Mouse (Mus musculus): ENCODE data around the gene Fkbp2. TPM values are rescaled to one million over a fixed set of nuclear protein-coding genes. Genes with fewer than 3 reads are reported as not detected.

The Fkbp2 gene
- polyA plus RNA-seq, 1 experiment from 2014 or later: 112 TPM

- H3K4me3 ChIP-seq (replicated peaks): peak within 1 kb of the TSS; percentile 50
- H3K27me3 ChIP-seq: peaks cover 63% of the 10 kb centered on the region
- no peaks in the 10 kb centered on the region for H3K36me3 ChIP-seq
- peaks cover 19% of the 10 kb centered on the region for H3K4me1 ChIP-seq
- H3K4me2 ChIP-seq (replicated peaks): peak within 1 kb of the TSS; percentile 94
- 8% methylated on average over 23 of the region's 23 CpGs for WGBS
- no peak; the same call in 1 of the 2 replicates for ATAC-seq (ENCODE audit: insufficient number of reproducible peaks, low FRiP score, low TSS enrichment, low read depth)
- H3K9me3 ChIP-seq (replicated peaks): no peaks in the 10 kb centered on the region
- H3K27ac ChIP-seq (replicated peaks): no peak within 1 kb of the TSS
- peak within 1 kb of the TSS; percentile 33; the same call in 1 of the 2 replicates for H3K9ac ChIP-seq
These were observed 45.9 kb downstream of the Fkbp2 start, which contains the start of gene Kcnk4 for GRCm38 (mm10) chr19:6934195-6934977. TSS of gene Kcnk4 (minus strand) at chr19:6934515.

- Histone ChIP-seq H3K9ac (peak overlapping the region; percentile 33; the same call in 1 of the 2 replicates), H3K4me1 (peaks cover 18% of the 10 kb centered on the region), H3K36me3 (no peaks in the 10 kb centered on the region), H3K4me3 (replicated peaks) (peak overlapping the region; percentile 50), H3K9me3 (replicated peaks) (no peaks in the 10 kb centered on the region), H3K4me2 (replicated peaks) (peak overlapping the region; percentile 94), H3K27ac (replicated peaks) (no peak overlapping the region), H3K27me3 (peaks cover 71% of the 10 kb centered on the region)
- 3% methylated on average over 58 of the region's 58 CpGs for WGBS
- ATAC-seq (ENCODE audit: insufficient number of reproducible peaks, low FRiP score, low TSS enrichment, low read depth): peak; percentile 48
These were observed 46.7 kb downstream of the Fkbp2 start for GRCm38 (mm10) chr19:6933436-6934194.

DNA sequence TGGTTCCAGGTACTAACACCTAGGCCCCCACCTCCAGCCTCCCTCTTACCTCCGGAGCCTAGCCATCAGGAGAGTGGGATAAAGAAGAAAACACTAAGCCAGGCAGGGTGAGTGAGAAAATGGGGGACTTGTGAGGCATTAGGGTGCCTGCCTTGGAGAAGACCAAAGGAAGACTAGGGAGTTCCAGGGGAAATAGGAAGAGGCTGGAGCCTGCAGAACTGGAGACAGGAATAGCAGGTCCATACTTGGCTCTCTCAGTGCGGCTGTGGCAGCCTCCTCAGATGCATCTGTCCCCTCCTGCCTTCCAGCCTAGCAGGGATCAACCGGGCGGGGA is 47.2 kb downstream of the Fkbp2 start:
- no peak overlapping the region for H3K9ac ChIP-seq
- peaks cover 18% of the 10 kb centered on the region for H3K4me1 ChIP-seq
- H3K9me3 ChIP-seq (replicated peaks): no peaks in the 10 kb centered on the region
- no peaks in the 10 kb centered on the region for H3K36me3 ChIP-seq
- 14% methylated on average over 4 of the region's 4 CpGs for WGBS
- ATAC-seq (ENCODE audit: insufficient number of reproducible peaks, low FRiP score, low TSS enrichment, low read depth): no peak
- peaks cover 73% of the 10 kb centered on the region for H3K27me3 ChIP-seq
- peak overlapping the region; percentile 50; the same call in 1 of the 2 replicates for H3K4me3 ChIP-seq (replicated peaks)
- H3K27ac ChIP-seq (replicated peaks): no peak overlapping the region
- peak overlapping the region; percentile 94 for H3K4me2 ChIP-seq (replicated peaks)

GRCm38 (mm10) chr19:6932018-6932417 is 48.3 kb downstream of the Fkbp2 start:
- WGBS: 52% methylated on average over 1 of the region's 1 CpGs
- no peak overlapping the region for H3K9ac ChIP-seq
- H3K4me1 ChIP-seq: peaks cover 20% of the 10 kb centered on the region
- no peaks in the 10 kb centered on the region for H3K9me3 ChIP-seq (replicated peaks)
- H3K27me3 ChIP-seq: peaks cover 84% of the 10 kb centered on the region
- H3K4me2 ChIP-seq (replicated peaks): no peak overlapping the region
- H3K27ac ChIP-seq (replicated peaks): no peak overlapping the region
- no peak for ATAC-seq (ENCODE audit: insufficient number of reproducible peaks, low FRiP score, low TSS enrichment, low read depth)
- H3K36me3 ChIP-seq: no peaks in the 10 kb centered on the region
- H3K4me3 ChIP-seq (replicated peaks): no peak overlapping the region

GRCm38 (mm10) chr19:6931002-6931401 is 49.3 kb downstream of the Fkbp2 start:
- peaks cover 88% of the 10 kb centered on the region for H3K27me3 ChIP-seq
- peaks cover 27% of the 10 kb centered on the region for H3K4me1 ChIP-seq
- H3K36me3 ChIP-seq: no peaks in the 10 kb centered on the region
- ATAC-seq (ENCODE audit: insufficient number of reproducible peaks, low FRiP score, low TSS enrichment, low read depth): no peak
- H3K9ac ChIP-seq: no peak overlapping the region
- H3K4me3 ChIP-seq (replicated peaks): no peak overlapping the region
- no peak overlapping the region for H3K27ac ChIP-seq (replicated peaks)
- H3K4me2 ChIP-seq (replicated peaks): no peak overlapping the region
- WGBS: 0% methylated on average over 2 of the region's 2 CpGs
- H3K9me3 ChIP-seq (replicated peaks): no peaks in the 10 kb centered on the region

DNA sequence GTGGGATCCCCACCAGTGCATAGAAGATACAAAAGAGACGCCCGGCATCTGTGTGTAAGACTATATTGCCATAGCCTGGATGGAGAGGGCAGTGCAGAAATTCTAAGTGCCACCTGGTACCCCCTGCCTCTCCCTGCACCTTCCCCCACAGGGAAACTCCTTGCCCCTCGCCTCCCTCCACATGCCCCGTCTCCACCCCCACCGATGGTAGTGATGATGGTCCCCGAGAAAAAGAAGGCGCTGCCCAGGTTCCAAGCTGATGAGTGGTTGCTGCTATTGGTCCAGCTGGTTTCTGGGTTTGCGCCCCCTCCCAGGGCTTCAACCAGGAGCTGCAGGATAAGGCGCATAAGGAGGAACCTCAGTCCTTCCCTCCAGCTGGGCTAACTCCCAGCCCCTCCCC is 52.2 kb downstream of the Fkbp2 start:
- H3K27ac ChIP-seq (replicated peaks): no peak overlapping the region
- peaks cover 28% of the 10 kb centered on the region for H3K4me1 ChIP-seq
- no peaks in the 10 kb centered on the region for H3K9me3 ChIP-seq (replicated peaks)
- WGBS: 18% methylated on average over 9 of the region's 9 CpGs
- no peaks in the 10 kb centered on the region for H3K36me3 ChIP-seq
- no peak overlapping the region for H3K9ac ChIP-seq
- H3K4me3 ChIP-seq (replicated peaks): peak overlapping the region; percentile 33
- ATAC-seq (ENCODE audit: insufficient number of reproducible peaks, low FRiP score, low TSS enrichment, low read depth): no peak
- H3K27me3 ChIP-seq: peaks cover 88% of the 10 kb centered on the region
- peak overlapping the region; percentile 51 for H3K4me2 ChIP-seq (replicated peaks)

Other genes with a start within 250 kb of the Fkbp2 start
- 32.0 and 34.2 TPM in 2 replicates for gene Rps6ka4, start 139.9 kb downstream of the Fkbp2 start, polyA plus RNA-seq (2015; fragmentation: Nextera tagmentation; extraction: Ambion mirVana)
- gene Ccdc88b, start 122.3 kb downstream of the Fkbp2 start, polyA plus RNA-seq (2015; fragmentation: Nextera tagmentation; extraction: Ambion mirVana): 0.80 and 1.8 TPM in 2 replicates
- gene Trmt112, start 70.8 kb downstream of the Fkbp2 start, polyA plus RNA-seq (2015; fragmentation: Nextera tagmentation; extraction: Ambion mirVana): 137 and 138 TPM in 2 replicates
- gene Prdx5, start 70.4 kb downstream of the Fkbp2 start, polyA plus RNA-seq (2015; fragmentation: Nextera tagmentation; extraction: Ambion mirVana): 321 and 330 TPM in 2 replicates
- gene Esrra, start 58.7 kb downstream of the Fkbp2 start, polyA plus RNA-seq (2015; fragmentation: Nextera tagmentation; extraction: Ambion mirVana): 15.2 and 16.1 TPM in 2 replicates
- gene Catsperz, start 55.1 kb downstream of the Fkbp2 start, polyA plus RNA-seq (2015; fragmentation: Nextera tagmentation; extraction: Ambion mirVana): 4.0 and 5.1 TPM in 2 replicates
- gene Kcnk4, start 46.0 kb downstream of the Fkbp2 start, polyA plus RNA-seq (2015; fragmentation: Nextera tagmentation; extraction: Ambion mirVana): 1.4 and 1.7 TPM in 2 replicates
- 90.3 and 97.9 TPM in 2 replicates for gene Bad, start 38.6 kb downstream of the Fkbp2 start, polyA plus RNA-seq (2015; fragmentation: Nextera tagmentation; extraction: Ambion mirVana)
- 41.8 and 42.2 TPM in 2 replicates for gene Gpr137, start 38.0 kb downstream of the Fkbp2 start, polyA plus RNA-seq (2015; fragmentation: Nextera tagmentation; extraction: Ambion mirVana)
- 224 and 246 TPM in 2 replicates for gene Ppp1r14b, start 5.5 kb downstream of the Fkbp2 start, polyA plus RNA-seq (2015; fragmentation: Nextera tagmentation; extraction: Ambion mirVana)
- gene Plcb3, start 4.0 kb downstream of the Fkbp2 start, polyA plus RNA-seq (2015; fragmentation: Nextera tagmentation; extraction: Ambion mirVana): 48.2 and 49.1 TPM in 2 replicates
- 51.5 and 53.2 TPM in 2 replicates for gene Vegfb, start 7.2 kb upstream of the Fkbp2 start, polyA plus RNA-seq (2015; fragmentation: Nextera tagmentation; extraction: Ambion mirVana)
- 23.9 and 27.9 TPM in 2 replicates for gene Dnajc4, start 12.1 kb upstream of the Fkbp2 start, polyA plus RNA-seq (2015; fragmentation: Nextera tagmentation; extraction: Ambion mirVana)
- 22.2 and 24.1 TPM in 2 replicates for gene Nudt22, start 15.6 kb upstream of the Fkbp2 start, polyA plus RNA-seq (2015; fragmentation: Nextera tagmentation; extraction: Ambion mirVana)
- gene Trpt1, start 15.6 kb upstream of the Fkbp2 start, polyA plus RNA-seq (2015; fragmentation: Nextera tagmentation; extraction: Ambion mirVana): 12.5 and 12.7 TPM in 2 replicates
- gene Fermt3, start 39.0 kb upstream of the Fkbp2 start, polyA plus RNA-seq (2015; fragmentation: Nextera tagmentation; extraction: Ambion mirVana): 12.4 and 14.2 TPM in 2 replicates
- 228 and 244 TPM in 2 replicates for gene Stip1, start 59.5 kb upstream of the Fkbp2 start, polyA plus RNA-seq (2015; fragmentation: Nextera tagmentation; extraction: Ambion mirVana)
- 22.1 and 26.6 TPM in 2 replicates for gene Macrod1, start 76.3 kb upstream of the Fkbp2 start, polyA plus RNA-seq (2015; fragmentation: Nextera tagmentation; extraction: Ambion mirVana)
- 13.5 and 19.2 TPM in 2 replicates for gene Flrt1, start 125.2 kb upstream of the Fkbp2 start, polyA plus RNA-seq (2015; fragmentation: Nextera tagmentation; extraction: Ambion mirVana)
- 206 and 214 TPM in 2 replicates for gene Otub1, start 225.8 kb upstream of the Fkbp2 start, polyA plus RNA-seq (2015; fragmentation: Nextera tagmentation; extraction: Ambion mirVana)
- 822 and 870 TPM in 2 replicates for gene Cox8a, start 237.1 kb upstream of the Fkbp2 start, polyA plus RNA-seq (2015; fragmentation: Nextera tagmentation; extraction: Ambion mirVana)

All from embryonic facial prominence, embryonic 15.5 days (tissue).